Mouse (Mus musculus) cortical plate, adult 2 months (tissue): ENCODE results near the gene Fzd5. TPM values are rescaled to one million over a fixed set of nuclear protein-coding genes. Genes with fewer than 3 reads are reported as not detected.

Experiments used
- H3K27ac ChIP-seq: fragments of 200-500 bp; 2 replicates; pipeline ENCODE4 v1.5.1; 2012; ENCODE audit warnings: low read length, control low read depth, inconsistent platforms; ENCODE audit not compliant: insufficient read depth
- H3K4me1 ChIP-seq: fragments of 200-500 bp; 2 replicates; pipeline ENCODE4 v1.6.1; 2011; ENCODE audit warnings: low read length; ENCODE audit not compliant: control insufficient read depth, insufficient read depth
- H3K4me3 ChIP-seq: fragments of 200-500 bp; 2 replicates; pipeline ENCODE4 v1.5.1; 2011; ENCODE audit warnings: mild to moderate bottlenecking, low read length, control low read depth; ENCODE audit not compliant: insufficient read depth
- CTCF ChIP-seq: fragments of 200-500 bp; IDR thresholded peaks from 2 replicates; pipeline ENCODE4 v1.5.1; 2011; ENCODE audit warnings: mild to moderate bottlenecking, control low read depth, low read length; ENCODE audit not compliant: insufficient read depth; ENCODE audit errors: extremely low read depth
- POLR2A ChIP-seq: fragments of 200-500 bp; IDR thresholded peaks from 2 replicates; pipeline ENCODE4 v1.6.1; 2011; ENCODE audit warnings: mild to moderate bottlenecking, low read length, control low read depth; ENCODE audit not compliant: insufficient read depth; ENCODE audit errors: extremely low read depth
- polyA plus RNA-seq: library from polyadenylated mRNA; depleted of rRNA; stranded (reverse); fragments of >200 nt; gene quantifications from 2 replicates; pipeline ENCODE4 v1.2.3, GENCODE M21; 2012; rRNA removed

The Fzd5 gene
- polyA plus RNA-seq, 1 experiment: 0.90 TPM

GRCm38 (mm10) chr1:64691121-64691551 is 46.4 kb downstream of the Fzd5 start:
- Histone ChIP-seq H3K4me3 (peak overlapping the region; percentile 61), H3K27ac (peak overlapping the region; percentile 70), H3K4me1 (peaks cover 2% of the 10 kb centered on the region; the same call in 1 of the 2 replicates)
- TF ChIP-seq POLR2A (no peak), CTCF (no peak)

- peak within 1 kb of the TSS; percentile 70 for H3K27ac ChIP-seq
- H3K4me3 ChIP-seq: peak within 1 kb of the TSS; percentile 61
- TF ChIP-seq POLR2A (peak; percentile 81), CTCF (no peak)
- H3K4me1 ChIP-seq: peaks cover 2% of the 10 kb centered on the region; the same call in 1 of the 2 replicates
These were observed 47.1 kb downstream of the Fzd5 start, which contains the start of gene Ccnyl1 for GRCm38 (mm10) chr1:64690213-64691013. TSS of gene Ccnyl1 (plus strand) at chr1:64690455.

- H3K27ac ChIP-seq: no peak overlapping the region
- no peak for TF ChIP-seq CTCF
- TF ChIP-seq POLR2A: no peak
- no peak overlapping the region for H3K4me3 ChIP-seq
- H3K4me1 ChIP-seq: peaks cover 2% of the 10 kb centered on the region; the same call in 1 of the 2 replicates
These were observed 47.9 kb downstream of the Fzd5 start for GRCm38 (mm10) chr1:64689561-64690212.

- no peak for TF ChIP-seq CTCF
- TF ChIP-seq POLR2A: no peak
- Histone ChIP-seq H3K4me1 (peaks cover under 1% of the 10 kb centered on the region; the same call in 1 of the 2 replicates), H3K4me3 (no peak overlapping the region), H3K27ac (no peak overlapping the region)
These were observed 49.5 kb downstream of the Fzd5 start for GRCm38 (mm10) chr1:64688046-64688445.

GRCm38 (mm10) chr1:64684440-64684839 is 53.1 kb downstream of the Fzd5 start:
- Histone ChIP-seq H3K27ac (no peak overlapping the region), H3K4me1 (no peaks in the 10 kb centered on the region), H3K4me3 (no peak overlapping the region)
- TF ChIP-seq POLR2A (no peak), CTCF (no peak)

GRCm38 (mm10) chr1:64683039-64683438 is 54.5 kb downstream of the Fzd5 start:
- no peak for TF ChIP-seq POLR2A
- TF ChIP-seq CTCF: no peak

GRCm38 (mm10) chr1:64681499-64681898 is 56.1 kb downstream of the Fzd5 start:
- H3K4me3 ChIP-seq: no peak overlapping the region

More at GRCm38 (mm10) chr1:64683039-64683438, 54.5 kb downstream of the Fzd5 start:
- no peak overlapping the region for H3K27ac ChIP-seq
- H3K4me3 ChIP-seq: no peak overlapping the region
- H3K4me1 ChIP-seq: no peaks in the 10 kb centered on the region

More at GRCm38 (mm10) chr1:64681499-64681898, 56.1 kb downstream of the Fzd5 start:
- H3K27ac ChIP-seq: no peak overlapping the region
- TF ChIP-seq CTCF: no peak
- TF ChIP-seq POLR2A: no peak
- H3K4me1 ChIP-seq: no peaks in the 10 kb centered on the region

Other genes with a start within 250 kb of the Fzd5 start
- gene Creb1, start 205.1 kb downstream of the Fzd5 start, polyA plus RNA-seq: 14.8 and 15.2 TPM in 2 replicates
- gene Mettl21a, start 120.5 kb downstream of the Fzd5 start, polyA plus RNA-seq: 12.2 and 12.8 TPM in 2 replicates
- gene Ccnyl1, start 47.3 kb downstream of the Fzd5 start, polyA plus RNA-seq: 25.9 and 28.7 TPM in 2 replicates
- gene Plekhm3, start 219.1 kb upstream of the Fzd5 start, polyA plus RNA-seq: 15.2 and 15.4 TPM in 2 replicates